Mouse (Mus musculus) liver, adult 2 months (tissue): Measurements from ENCODE around the gene Fam183b.

Experiments used
- CTCF ChIP-seq: fragments of 200-500 bp; IDR thresholded peaks from 2 replicates; pipeline ENCODE4 v1.5.1; 2011; ENCODE audit warnings: low read depth, low read length, control low read depth
- POLR2A ChIP-seq: fragments of 200-500 bp; IDR thresholded peaks from 2 replicates; pipeline ENCODE4 v1.6.1; 2011; ENCODE audit warnings: low read length, control low read depth; ENCODE audit not compliant: insufficient read depth; ENCODE audit errors: extremely low read depth

DNA sequence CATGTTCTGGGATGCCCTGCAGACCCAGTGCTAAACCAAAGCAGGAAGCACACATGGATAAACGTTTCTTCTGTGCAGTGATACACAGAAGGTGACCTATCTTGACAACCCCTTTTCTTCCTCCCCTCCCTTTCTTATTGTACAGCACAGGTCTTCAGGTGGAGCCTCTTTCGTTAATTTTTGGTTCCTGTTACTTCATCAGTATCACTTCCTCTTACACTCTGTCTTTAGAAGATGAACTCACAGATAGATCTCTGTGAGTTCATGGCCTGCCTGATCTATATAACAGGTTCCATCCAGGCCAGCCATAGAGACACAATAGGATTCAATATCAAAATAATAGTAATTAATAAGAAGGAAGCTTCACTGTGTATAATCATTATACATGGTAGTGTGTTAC, 11.7 kb downstream of the Fam183b start:
- TF ChIP-seq CTCF (no peak), POLR2A (no peak)
